Mouse (Mus musculus): ENCODE data around the gene Ppm1m. TPM values are rescaled to one million over a fixed set of nuclear protein-coding genes. Genes with fewer than 3 reads are reported as not detected.

The Ppm1m gene
- total and polyA plus RNA-seq, 2 experiments from 2014 or later, result 18.5 to 23.3 TPM

- Histone ChIP-seq H3K27me3 (ENCODE audit: insufficient read depth, low read length) (no peaks in the 10 kb centered on the region), H3K36me3 (ENCODE audit: insufficient read depth, low read length) (no peaks in the 10 kb centered on the region), H3K4me1 (ENCODE audit: insufficient read depth, low read length) (no peaks in the 10 kb centered on the region), H3K4me3 (ENCODE audit: low read length) (no peak overlapping the region), H3K9me3 (ENCODE audit: low read length) (no peaks in the 10 kb centered on the region), H3K27ac (peak overlapping the region; percentile 3; the same call in 1 of the 2 replicates), H3K4me2 (ENCODE audit: low read depth, low read length) (no peak overlapping the region), H3K9ac (replicated peaks; ENCODE audit: low read length) (no peak overlapping the region)
- 29% methylated on average over 5 of the region's 5 CpGs for WGBS
- peak; percentile 89 for DNase-seq (ENCODE audit: low spot score)
- peak; percentile 71 for ATAC-seq
- peak; percentile 89 for TF ChIP-seq CTCF (IDR thresholded peaks at IDR 0.05; ENCODE audit: low read depth)
Observed at GRCm38 (mm10) chr9:106156419-106156818, 43.1 kb downstream of the Ppm1m start.

GRCm38 (mm10) chr9:106154106-106154505 lies 45.4 kb downstream of the Ppm1m start:
- Histone ChIP-seq H3K4me3 (ENCODE audit: low read length) (no peak overlapping the region), H3K27ac (no peak overlapping the region), H3K9ac (replicated peaks; ENCODE audit: low read length) (no peak overlapping the region), H3K4me1 (ENCODE audit: insufficient read depth, low read length) (0 out of 2 replicates have a peak, but pooled peaks cover 5% of the 10 kb centered on the region), H3K4me2 (ENCODE audit: low read depth, low read length) (no peak overlapping the region), H3K36me3 (ENCODE audit: insufficient read depth, low read length) (no peaks in the 10 kb centered on the region), H3K27me3 (ENCODE audit: insufficient read depth, low read length) (no peaks in the 10 kb centered on the region), H3K9me3 (ENCODE audit: low read length) (no peaks in the 10 kb centered on the region)
- ATAC-seq (no peak), DNase-seq (ENCODE audit: low spot score) (no peak)
- WGBS, result 76% methylated on average over 9 of the region's 9 CpGs
- TF ChIP-seq CTCF (IDR thresholded peaks at IDR 0.05; ENCODE audit: low read depth), result no peak

GRCm38 (mm10) chr9:106149399-106149754 lies 50.2 kb downstream of the Ppm1m start:
- no peak for DNase-seq (ENCODE audit: low spot score)

GRCm38 (mm10) chr9:106148541-106149398 lies 50.8 kb downstream of the Ppm1m start:
- 2% methylated on average over 36 of the region's 36 CpGs for WGBS
- Histone ChIP-seq H3K9ac (replicated peaks; ENCODE audit: low read length) (peak overlapping the region; percentile 74), H3K4me3 (ENCODE audit: low read length) (peak overlapping the region; percentile 58), H3K4me1 (ENCODE audit: insufficient read depth, low read length) (0 out of 2 replicates have a peak, but pooled peaks cover 5% of the 10 kb centered on the region), H3K4me2 (ENCODE audit: low read depth, low read length) (peak overlapping the region; percentile 59), H3K9me3 (ENCODE audit: low read length) (no peaks in the 10 kb centered on the region), H3K27me3 (ENCODE audit: insufficient read depth, low read length) (no peaks in the 10 kb centered on the region), H3K36me3 (ENCODE audit: insufficient read depth, low read length) (no peaks in the 10 kb centered on the region), H3K27ac (peak overlapping the region; percentile 80)
- ATAC-seq (peak; percentile 85), DNase-seq (ENCODE audit: low spot score) (peak; percentile 75)
- TF ChIP-seq CTCF (IDR thresholded peaks at IDR 0.05; ENCODE audit: low read depth), result peak; percentile 47

More at GRCm38 (mm10) chr9:106149399-106149754, 50.2 kb downstream of the Ppm1m start:
- Histone ChIP-seq H3K27me3 (ENCODE audit: insufficient read depth, low read length) (no peaks in the 10 kb centered on the region), H3K9me3 (ENCODE audit: low read length) (no peaks in the 10 kb centered on the region), H3K4me2 (ENCODE audit: low read depth, low read length) (peak overlapping the region; percentile 59), H3K4me3 (ENCODE audit: low read length) (peak overlapping the region; percentile 58), H3K4me1 (ENCODE audit: insufficient read depth, low read length) (0 out of 2 replicates have a peak, but pooled peaks cover 5% of the 10 kb centered on the region), H3K27ac (peak overlapping the region; percentile 80), H3K36me3 (ENCODE audit: insufficient read depth, low read length) (no peaks in the 10 kb centered on the region), H3K9ac (replicated peaks; ENCODE audit: low read length) (peak overlapping the region; percentile 74)
- ATAC-seq, result no peak; the same call in 1 of the 2 replicates
- 8% methylated on average over 10 of the region's 10 CpGs for WGBS
- no peak for TF ChIP-seq CTCF (IDR thresholded peaks at IDR 0.05; ENCODE audit: low read depth)

GRCm38 (mm10) chr9:106147851-106148431 lies 51.6 kb downstream of the Ppm1m start:
- WGBS, result 4% methylated on average over 10 of the region's 10 CpGs
- peak overlapping the region; percentile 80 for H3K27ac ChIP-seq
- H3K4me1 ChIP-seq (ENCODE audit: insufficient read depth, low read length), result 0 out of 2 replicates have a peak, but pooled peaks cover 5% of the 10 kb centered on the region
- H3K27me3 ChIP-seq (ENCODE audit: insufficient read depth, low read length), result no peaks in the 10 kb centered on the region
- no peaks in the 10 kb centered on the region for H3K9me3 ChIP-seq (ENCODE audit: low read length)
- peak overlapping the region; percentile 74 for H3K9ac ChIP-seq (replicated peaks; ENCODE audit: low read length)
- peak; percentile 16; the same call in 1 of the 2 replicates for TF ChIP-seq CTCF (IDR thresholded peaks at IDR 0.05; ENCODE audit: low read depth)
- H3K4me2 ChIP-seq (ENCODE audit: low read depth, low read length), result peak overlapping the region; percentile 59
- DNase-seq (ENCODE audit: low spot score) (no peak), ATAC-seq (peak; percentile 46)
- no peaks in the 10 kb centered on the region for H3K36me3 ChIP-seq (ENCODE audit: insufficient read depth, low read length)
- peak overlapping the region; percentile 58 for H3K4me3 ChIP-seq (ENCODE audit: low read length)

- Histone ChIP-seq H3K4me3 (ENCODE audit: low read length) (peak overlapping the region; percentile 58), H3K27me3 (ENCODE audit: insufficient read depth, low read length) (no peaks in the 10 kb centered on the region), H3K4me1 (ENCODE audit: insufficient read depth, low read length) (0 out of 2 replicates have a peak, but pooled peaks cover 5% of the 10 kb centered on the region), H3K9ac (replicated peaks; ENCODE audit: low read length) (0 out of 2 replicates have a peak overlapping the region, but pooled peaks have one; percentile 74), H3K4me2 (ENCODE audit: low read depth, low read length) (peak overlapping the region; percentile 59), H3K9me3 (ENCODE audit: low read length) (no peaks in the 10 kb centered on the region), H3K36me3 (ENCODE audit: insufficient read depth, low read length) (no peaks in the 10 kb centered on the region), H3K27ac (peak overlapping the region; percentile 80; the same call in 1 of the 2 replicates)
- ATAC-seq, result no peak
- WGBS, result 34% methylated on average over 5 of the region's 5 CpGs
- no peak for DNase-seq (ENCODE audit: low spot score)
- no peak for TF ChIP-seq CTCF (IDR thresholded peaks at IDR 0.05; ENCODE audit: low read depth)
Observed at GRCm38 (mm10) chr9:106147281-106147680, 52.3 kb downstream of the Ppm1m start.

Measured in hindbrain, postnatal 0 days (tissue).